Mouse (Mus musculus): ENCODE data around the gene Lamtor4. TPM values are rescaled to one million over a fixed set of nuclear protein-coding genes. Genes with fewer than 3 reads are reported as not detected.

The Lamtor4 gene
- polyA plus RNA-seq, 1 experiment from 2014 or later: 74.0 TPM

DNA sequence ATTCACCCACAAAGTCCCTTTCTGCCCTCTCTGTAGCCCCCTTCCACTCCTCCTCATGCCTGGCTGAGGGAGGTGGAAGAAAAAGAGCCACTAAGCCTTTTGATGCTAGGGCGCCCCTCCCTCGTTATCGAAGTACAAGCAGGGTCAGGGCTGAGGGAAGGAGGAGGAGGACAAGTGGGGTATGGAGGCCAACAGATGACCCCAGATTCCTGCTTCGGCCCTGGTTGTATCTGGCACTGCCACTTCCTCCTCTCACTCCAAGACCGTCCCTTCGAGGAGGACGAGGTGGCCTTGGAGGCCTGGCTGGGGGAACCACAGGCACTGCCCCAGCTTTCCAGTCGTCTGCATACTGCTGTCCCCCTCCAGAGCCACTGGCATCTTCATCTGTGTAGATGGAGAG, 18.9 kb downstream of the Lamtor4 start:
- Histone ChIP-seq H3K9me3 (ENCODE audit: control insufficient read depth, low read depth, low read length) (no peaks in the 10 kb centered on the region), H3K27ac (ENCODE audit: low read length) (no peak overlapping the region), H3K4me1 (ENCODE audit: control insufficient read depth, insufficient read depth, low read length) (peaks cover 22% of the 10 kb centered on the region), H3K27me3 (ENCODE audit: control insufficient read depth, insufficient read depth, low read length) (no peaks in the 10 kb centered on the region), H3K4me3 (ENCODE audit: low read depth, low read length) (no peak overlapping the region), H3K4me2 (replicated peaks; ENCODE audit: low read depth, low read length) (no peak overlapping the region), H3K36me3 (ENCODE audit: control insufficient read depth, insufficient read depth, low read length) (0 out of 2 replicates have a peak, but pooled peaks cover 3% of the 10 kb centered on the region), H3K9ac (replicated peaks; ENCODE audit: low read depth, low read length) (no peak overlapping the region)
- ATAC-seq (ENCODE audit: insufficient number of reproducible peaks, insufficient read depth, low FRiP score, low read depth): no peak
- WGBS: 83% methylated on average over 8 of the region's 8 CpGs

- Histone ChIP-seq H3K4me1 (ENCODE audit: control insufficient read depth, insufficient read depth, low read length) (peaks cover 22% of the 10 kb centered on the region), H3K4me3 (ENCODE audit: low read depth, low read length) (no peak overlapping the region), H3K27ac (ENCODE audit: low read length) (no peak overlapping the region), H3K9ac (replicated peaks; ENCODE audit: low read depth, low read length) (no peak overlapping the region; the same call in 1 of the 2 replicates), H3K4me2 (replicated peaks; ENCODE audit: low read depth, low read length) (peak overlapping the region; percentile 25; the same call in 1 of the 2 replicates), H3K36me3 (ENCODE audit: control insufficient read depth, insufficient read depth, low read length) (0 out of 2 replicates have a peak, but pooled peaks cover 3% of the 10 kb centered on the region), H3K9me3 (ENCODE audit: control insufficient read depth, low read depth, low read length) (peaks cover 2% of the 10 kb centered on the region; the same call in 1 of the 2 replicates), H3K27me3 (ENCODE audit: control insufficient read depth, insufficient read depth, low read length) (no peaks in the 10 kb centered on the region)
- no peak for ATAC-seq (ENCODE audit: insufficient number of reproducible peaks, insufficient read depth, low FRiP score, low read depth)
- WGBS: 26% methylated on average over 41 of the region's 41 CpGs
Measured at GRCm38 (mm10) chr5:138275216-138276050, 20.2 kb downstream of the Lamtor4 start.

GRCm38 (mm10) chr5:138277994-138278393, 22.7 kb downstream of the Lamtor4 start:
- WGBS: 88% methylated on average over 7 of the region's 7 CpGs
- H3K4me3 ChIP-seq (ENCODE audit: low read depth, low read length): no peak overlapping the region
- no peak overlapping the region for H3K9ac ChIP-seq (replicated peaks; ENCODE audit: low read depth, low read length)
- H3K27me3 ChIP-seq (ENCODE audit: control insufficient read depth, insufficient read depth, low read length): no peaks in the 10 kb centered on the region
- H3K27ac ChIP-seq (ENCODE audit: low read length): no peak overlapping the region
- 0 out of 2 replicates have a peak, but pooled peaks cover 3% of the 10 kb centered on the region for H3K36me3 ChIP-seq (ENCODE audit: control insufficient read depth, insufficient read depth, low read length)
- peaks cover 5% of the 10 kb centered on the region; the same call in 1 of the 2 replicates for H3K9me3 ChIP-seq (ENCODE audit: control insufficient read depth, low read depth, low read length)
- ATAC-seq (ENCODE audit: insufficient number of reproducible peaks, insufficient read depth, low FRiP score, low read depth): no peak
- H3K4me2 ChIP-seq (replicated peaks; ENCODE audit: low read depth, low read length): no peak overlapping the region
- peaks cover 18% of the 10 kb centered on the region for H3K4me1 ChIP-seq (ENCODE audit: control insufficient read depth, insufficient read depth, low read length)

DNA sequence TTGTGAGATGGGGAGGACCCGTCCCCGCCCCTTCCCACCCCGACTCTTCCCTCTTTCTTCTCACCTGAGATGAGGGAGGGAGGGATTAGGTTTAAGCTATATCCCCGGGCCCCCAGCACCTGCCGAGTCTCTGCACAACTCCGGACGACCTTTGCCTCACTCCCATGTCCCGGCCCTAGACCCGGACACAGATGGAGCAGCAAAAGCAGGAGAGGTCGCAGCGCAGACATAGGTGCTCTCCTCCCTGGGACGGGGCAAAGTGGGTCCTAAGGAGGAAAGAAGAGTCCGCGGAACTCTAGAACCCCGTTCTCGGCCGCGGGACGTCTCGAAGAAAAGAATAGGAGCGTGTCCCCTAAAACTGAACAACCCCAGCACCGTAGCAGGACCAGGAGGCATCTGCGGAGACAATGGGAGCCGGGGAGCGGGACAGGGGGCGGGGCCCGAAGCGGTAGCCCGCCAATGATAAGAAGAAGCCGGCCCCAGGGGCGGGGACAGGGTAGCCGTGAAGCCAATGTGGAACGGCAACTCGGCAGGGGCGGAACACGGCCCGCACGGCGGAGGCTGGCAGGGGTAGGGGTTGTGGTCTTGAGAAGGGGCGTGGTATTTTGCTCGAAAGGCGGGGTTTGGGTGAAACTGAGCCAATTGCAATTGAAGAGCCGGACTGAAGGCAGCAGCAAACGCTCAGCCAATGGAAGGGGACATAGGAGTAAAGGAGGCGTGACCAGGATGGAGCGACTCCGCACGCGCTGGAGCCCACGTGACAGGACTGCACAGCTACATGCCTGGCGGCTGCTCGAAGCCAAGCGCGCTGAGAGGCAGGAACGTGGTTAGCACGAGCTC, 24.5 kb downstream of the Lamtor4 start, which contains the start of the genes Gm43720, Gpc2 and Stag3:
Gene Gm43720, minus strand, starts transcription at position 374 of the 840 bp plus-strand sequence.
Gene Gpc2, minus strand, starts transcription at position 421 of the 840 bp plus-strand sequence.
Gene Stag3, plus strand, starts transcription at position 656 of the 840 bp plus-strand sequence.
- Histone ChIP-seq H3K4me2 (replicated peaks; ENCODE audit: low read depth, low read length) (peak within 1 kb of the TSS; percentile 45), H3K9me3 (ENCODE audit: control insufficient read depth, low read depth, low read length) (peaks cover 5% of the 10 kb centered on the region; the same call in 1 of the 2 replicates), H3K4me3 (ENCODE audit: low read depth, low read length) (peak within 1 kb of the TSS; percentile 67), H3K27me3 (ENCODE audit: control insufficient read depth, insufficient read depth, low read length) (no peaks in the 10 kb centered on the region), H3K27ac (ENCODE audit: low read length) (0 out of 2 replicates have a peak within 1 kb of the TSS, but pooled peaks have one; percentile 33), H3K36me3 (ENCODE audit: control insufficient read depth, insufficient read depth, low read length) (0 out of 2 replicates have a peak, but pooled peaks cover 3% of the 10 kb centered on the region), H3K9ac (replicated peaks; ENCODE audit: low read depth, low read length) (peak within 1 kb of the TSS; percentile 61), H3K4me1 (ENCODE audit: control insufficient read depth, insufficient read depth, low read length) (peaks cover 18% of the 10 kb centered on the region)
- ATAC-seq (ENCODE audit: insufficient number of reproducible peaks, insufficient read depth, low FRiP score, low read depth): peak; percentile 99
- under 1% methylated on average over 56 of the region's 56 CpGs for WGBS

- H3K4me3 ChIP-seq (ENCODE audit: low read depth, low read length): peak overlapping the region; percentile 67
- H3K27me3 ChIP-seq (ENCODE audit: control insufficient read depth, insufficient read depth, low read length): no peaks in the 10 kb centered on the region
- 27% methylated on average over 26 of the region's 26 CpGs for WGBS
Measured at GRCm38 (mm10) chr5:138280425-138280768, 25.1 kb downstream of the Lamtor4 start.

GRCm38 (mm10) chr5:138280829-138281228, 25.5 kb downstream of the Lamtor4 start:
- H3K9me3 ChIP-seq (ENCODE audit: control insufficient read depth, low read depth, low read length): peaks cover 5% of the 10 kb centered on the region; the same call in 1 of the 2 replicates
- no peak for ATAC-seq (ENCODE audit: insufficient number of reproducible peaks, insufficient read depth, low FRiP score, low read depth)
- no peak overlapping the region for H3K9ac ChIP-seq (replicated peaks; ENCODE audit: low read depth, low read length)
- no peak overlapping the region for H3K27ac ChIP-seq (ENCODE audit: low read length)
- H3K4me2 ChIP-seq (replicated peaks; ENCODE audit: low read depth, low read length): 0 out of 2 replicates have a peak overlapping the region, but pooled peaks have one; percentile 45
- H3K4me3 ChIP-seq (ENCODE audit: low read depth, low read length): no peak overlapping the region
- no peaks in the 10 kb centered on the region for H3K36me3 ChIP-seq (ENCODE audit: control insufficient read depth, insufficient read depth, low read length)
- H3K4me1 ChIP-seq (ENCODE audit: control insufficient read depth, insufficient read depth, low read length): peaks cover 10% of the 10 kb centered on the region
- WGBS: 90% methylated on average over 15 of the region's 15 CpGs
- H3K27me3 ChIP-seq (ENCODE audit: control insufficient read depth, insufficient read depth, low read length): no peaks in the 10 kb centered on the region

More at GRCm38 (mm10) chr5:138280425-138280768, 25.1 kb downstream of the Lamtor4 start:
- H3K4me2 ChIP-seq (replicated peaks; ENCODE audit: low read depth, low read length): peak overlapping the region; percentile 45
- peaks cover 13% of the 10 kb centered on the region for H3K4me1 ChIP-seq (ENCODE audit: control insufficient read depth, insufficient read depth, low read length)
- no peak overlapping the region for H3K9ac ChIP-seq (replicated peaks; ENCODE audit: low read depth, low read length)
- H3K9me3 ChIP-seq (ENCODE audit: control insufficient read depth, low read depth, low read length): peaks cover 5% of the 10 kb centered on the region; the same call in 1 of the 2 replicates
- ATAC-seq (ENCODE audit: insufficient number of reproducible peaks, insufficient read depth, low FRiP score, low read depth): no peak
- H3K27ac ChIP-seq (ENCODE audit: low read length): no peak overlapping the region
- no peaks in the 10 kb centered on the region for H3K36me3 ChIP-seq (ENCODE audit: control insufficient read depth, insufficient read depth, low read length)

DNA sequence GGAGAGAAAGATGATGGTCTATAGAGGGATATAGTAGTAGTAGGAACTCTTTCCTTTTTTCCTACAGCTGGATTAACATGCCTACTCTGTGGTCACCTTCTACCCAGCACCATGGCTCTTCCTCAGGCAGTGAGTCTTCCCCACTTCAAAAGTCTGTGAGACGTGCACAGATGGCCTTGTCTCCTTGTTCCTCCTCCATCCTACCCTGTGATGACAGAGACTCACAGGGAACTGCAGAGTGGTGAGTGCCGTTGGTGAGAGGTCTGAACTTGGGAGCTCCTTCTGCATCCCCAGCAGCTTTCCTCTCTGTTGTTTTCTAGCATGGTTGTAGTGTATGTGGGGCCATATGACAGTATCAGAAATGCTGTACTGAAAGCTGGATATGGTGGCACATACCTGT, 26.5 kb downstream of the Lamtor4 start:
- Histone ChIP-seq H3K36me3 (ENCODE audit: control insufficient read depth, insufficient read depth, low read length) (no peaks in the 10 kb centered on the region), H3K4me2 (replicated peaks; ENCODE audit: low read depth, low read length) (no peak overlapping the region), H3K9ac (replicated peaks; ENCODE audit: low read depth, low read length) (no peak overlapping the region), H3K4me1 (ENCODE audit: control insufficient read depth, insufficient read depth, low read length) (0 out of 2 replicates have a peak, but pooled peaks cover 9% of the 10 kb centered on the region), H3K4me3 (ENCODE audit: low read depth, low read length) (no peak overlapping the region), H3K27me3 (ENCODE audit: control insufficient read depth, insufficient read depth, low read length) (no peaks in the 10 kb centered on the region), H3K27ac (ENCODE audit: low read length) (no peak overlapping the region), H3K9me3 (ENCODE audit: control insufficient read depth, low read depth, low read length) (peaks cover 5% of the 10 kb centered on the region; the same call in 1 of the 2 replicates)
- WGBS: 81% methylated on average over 2 of the region's 2 CpGs
- ATAC-seq (ENCODE audit: insufficient number of reproducible peaks, insufficient read depth, low FRiP score, low read depth): no peak

GRCm38 (mm10) chr5:138283540-138283939, 28.3 kb downstream of the Lamtor4 start:
- Histone ChIP-seq H3K9ac (replicated peaks; ENCODE audit: low read depth, low read length) (no peak overlapping the region), H3K36me3 (ENCODE audit: control insufficient read depth, insufficient read depth, low read length) (no peaks in the 10 kb centered on the region), H3K27me3 (ENCODE audit: control insufficient read depth, insufficient read depth, low read length) (no peaks in the 10 kb centered on the region), H3K9me3 (ENCODE audit: control insufficient read depth, low read depth, low read length) (peaks cover 5% of the 10 kb centered on the region; the same call in 1 of the 2 replicates), H3K4me2 (replicated peaks; ENCODE audit: low read depth, low read length) (no peak overlapping the region), H3K4me1 (ENCODE audit: control insufficient read depth, insufficient read depth, low read length) (0 out of 2 replicates have a peak, but pooled peaks cover 6% of the 10 kb centered on the region), H3K4me3 (ENCODE audit: low read depth, low read length) (no peak overlapping the region), H3K27ac (ENCODE audit: low read length) (no peak overlapping the region)
- WGBS: 49% methylated on average over 1 of the region's 1 CpGs
- ATAC-seq (ENCODE audit: insufficient number of reproducible peaks, insufficient read depth, low FRiP score, low read depth): no peak
